Mouse (Mus musculus) thymus, adult 2 months (tissue): ENCODE results near the gene Slc13a3.

Experiments
- CTCF ChIP-seq: fragments of 200-500 bp; IDR thresholded peaks from 2 replicates; pipeline ENCODE4 v1.5.1; 2012; ENCODE audit warnings: mild to moderate bottlenecking, control low read depth, low read length, moderate library complexity, borderline replicate concordance; ENCODE audit not compliant: control insufficient read depth, poor library complexity, insufficient read depth; ENCODE audit errors: extremely low read depth
- POLR2A ChIP-seq: fragments of 200-500 bp; IDR thresholded peaks from 2 replicates; pipeline ENCODE4 v1.6.1; 2012; ENCODE audit warnings: mild to moderate bottlenecking, low read length, control low read depth, moderate library complexity; ENCODE audit not compliant: control insufficient read depth, poor library complexity, insufficient read depth; ENCODE audit errors: extremely low read depth

DNA sequence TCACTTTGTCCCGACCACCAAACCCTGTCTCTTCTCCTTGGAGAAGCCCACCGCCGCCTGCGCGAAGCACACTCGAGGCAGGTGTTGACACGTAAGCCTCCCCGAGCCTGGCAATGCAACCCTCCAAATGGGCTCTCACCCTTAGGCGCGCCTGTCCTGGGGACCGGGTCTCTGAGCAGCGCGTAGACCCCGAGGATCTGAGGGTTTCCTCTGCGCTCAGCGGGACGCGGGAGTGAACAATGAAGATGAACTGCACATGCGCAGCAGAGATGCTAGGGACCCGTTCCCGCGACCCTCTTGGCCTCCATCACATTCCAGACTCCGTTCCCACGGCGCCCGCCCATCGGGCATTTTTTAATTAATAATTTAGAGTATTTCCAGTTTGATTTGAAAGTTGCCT is 104.5 kb downstream of the Slc13a3 start, which contains the start of gene Zfp663:
- TF ChIP-seq CTCF (no peak), POLR2A (no peak)
